Mouse (Mus musculus): ENCODE data around the gene Ntm.

The Ntm gene

DNA sequence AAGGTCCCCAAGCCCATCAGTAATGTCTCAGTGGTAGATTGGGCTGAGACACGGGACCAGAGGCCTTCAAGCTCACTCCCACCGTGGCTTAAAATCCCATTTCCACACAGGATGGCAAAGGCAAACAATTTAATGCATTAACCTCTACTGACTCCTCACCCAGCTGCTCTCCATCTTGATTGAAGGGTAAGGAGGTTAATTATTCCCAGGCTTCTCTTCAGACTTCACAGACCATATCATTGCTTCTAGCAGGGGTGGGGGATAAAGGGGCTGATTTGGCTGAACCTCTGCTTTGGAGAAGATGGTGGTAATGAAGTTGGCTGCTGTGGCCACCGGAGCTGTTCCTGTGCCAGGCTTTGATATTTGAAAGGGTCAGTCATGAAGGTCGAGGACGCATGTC, 754.8 kb downstream of the Ntm start:
- CTCF ChIA-PET: no interaction called here
- POLR2A ChIA-PET: no interaction called here

- ChIA-PET POLR2A (no interaction called here), CTCF (no interaction called here)
Measured at GRCm38 (mm10) chr9:29205680-29206079, 757.3 kb downstream of the Ntm start.

DNA sequence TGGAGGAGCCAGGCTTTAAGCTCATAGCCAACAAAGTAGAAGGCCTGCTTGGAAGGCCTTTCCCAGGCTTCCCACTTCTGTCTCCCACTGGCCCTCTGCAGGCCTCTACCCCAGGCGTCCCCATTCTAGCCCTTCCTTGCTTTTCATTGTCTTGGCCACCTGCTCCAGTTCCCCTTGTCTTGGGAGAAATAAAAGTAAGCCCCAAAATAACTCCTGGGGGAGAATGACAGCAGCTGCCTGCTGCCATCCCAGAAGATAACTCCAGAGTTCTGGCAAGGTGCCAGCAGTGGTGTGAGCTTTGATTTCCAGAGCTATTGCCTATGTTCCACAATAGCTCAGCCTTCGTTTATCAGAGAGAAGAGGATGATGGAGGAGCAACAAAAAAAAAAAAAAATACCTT, 760.7 kb downstream of the Ntm start:
- ChIA-PET POLR2A (no interaction called here), CTCF (interaction anchor here in 2 of 4 experiments (0.6 kb wide), 3 partner anchors 13 to 969 kb away, joined by 3 to 5 read pairs (median 3); no protein-coding TSS in a partner anchor)

- ChIA-PET CTCF (interaction anchor here in 3 of 4 experiments (0.6 to 1.1 kb wide), 3 partner anchors 12 to 384 kb away, joined by 3 read pairs; no protein-coding TSS in a partner anchor), POLR2A (no interaction called here)
Measured at GRCm38 (mm10) chr9:29201163-29202053, 761.5 kb downstream of the Ntm start.

GRCm38 (mm10) chr9:29197046-29197445, 765.9 kb downstream of the Ntm start:
- ChIA-PET CTCF (no interaction called here), POLR2A (no interaction called here)

DNA sequence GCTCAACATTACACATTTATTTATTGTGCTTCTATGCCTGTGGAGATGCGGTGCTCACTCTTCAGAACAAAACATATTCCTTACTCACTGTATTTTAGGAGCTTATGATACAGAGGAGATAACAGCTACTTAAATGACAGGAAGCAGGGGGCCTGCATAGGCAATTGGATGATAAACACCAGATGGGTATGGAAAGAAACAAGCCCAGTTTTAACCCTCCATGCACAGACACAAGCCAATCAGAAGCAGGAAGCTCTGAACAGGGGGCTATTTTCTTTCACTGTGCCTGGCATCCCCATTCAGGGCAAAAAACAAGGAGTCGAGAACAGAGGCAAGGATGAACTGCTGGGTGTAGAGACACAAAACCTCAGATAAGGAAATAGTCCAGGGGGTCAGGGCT, 768.7 kb downstream of the Ntm start:
- POLR2A ChIA-PET: no interaction called here
- CTCF ChIA-PET: no interaction called here

DNA sequence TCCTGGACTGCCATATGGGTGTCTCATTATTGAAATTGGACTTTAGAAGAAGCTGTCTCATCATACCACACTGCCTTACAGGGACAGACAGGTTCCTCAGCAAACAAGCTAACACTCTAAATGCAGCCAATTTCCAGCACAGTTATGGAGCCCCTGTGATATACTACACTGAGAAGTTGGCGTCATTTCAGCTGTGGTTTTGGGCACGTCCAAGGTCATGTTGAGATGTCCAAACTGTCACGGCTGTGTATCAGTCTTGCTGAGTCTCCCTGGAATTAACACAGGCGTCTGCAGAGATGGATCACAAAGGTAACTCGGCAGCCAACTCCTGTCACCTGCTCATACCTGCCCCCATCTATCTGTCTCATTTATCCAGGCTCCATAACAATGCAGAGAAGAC, 779.9 kb downstream of the Ntm start:
- CTCF ChIA-PET: no interaction called here
- POLR2A ChIA-PET: no interaction called here

GRCm38 (mm10) chr9:29181661-29182060, 781.3 kb downstream of the Ntm start:
- ChIA-PET CTCF (no interaction called here), POLR2A (no interaction called here)

DNA sequence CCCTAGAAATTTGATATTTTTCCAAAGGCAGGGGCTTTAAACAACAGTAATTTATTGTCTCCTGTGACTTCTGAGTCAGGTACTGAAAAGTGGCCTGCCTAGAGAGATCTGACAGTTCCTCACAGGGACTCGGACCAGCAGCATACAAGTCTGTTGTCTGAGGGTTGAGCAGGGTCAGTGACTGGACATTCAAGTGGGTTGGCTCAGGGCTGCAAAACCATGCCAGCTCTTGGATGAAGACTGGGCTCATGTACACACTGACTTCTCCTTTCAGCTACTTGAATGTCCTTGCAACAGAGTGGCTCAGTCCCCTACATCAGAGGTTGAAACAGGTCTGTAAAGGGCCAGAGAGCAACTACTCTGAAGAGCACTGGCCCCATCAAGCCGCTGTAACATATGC, 797.2 kb downstream of the Ntm start:
- ChIA-PET POLR2A (no interaction called here), CTCF (no interaction called here)

- POLR2A ChIA-PET: interaction anchor here in 1 of 4 experiments (1.0 kb wide), 1 partner anchor 13 kb away, joined by 3 read pairs; no protein-coding TSS in a partner anchor
- CTCF ChIA-PET: no interaction called here
Measured at GRCm38 (mm10) chr9:29161059-29161642, 801.8 kb downstream of the Ntm start.

DNA sequence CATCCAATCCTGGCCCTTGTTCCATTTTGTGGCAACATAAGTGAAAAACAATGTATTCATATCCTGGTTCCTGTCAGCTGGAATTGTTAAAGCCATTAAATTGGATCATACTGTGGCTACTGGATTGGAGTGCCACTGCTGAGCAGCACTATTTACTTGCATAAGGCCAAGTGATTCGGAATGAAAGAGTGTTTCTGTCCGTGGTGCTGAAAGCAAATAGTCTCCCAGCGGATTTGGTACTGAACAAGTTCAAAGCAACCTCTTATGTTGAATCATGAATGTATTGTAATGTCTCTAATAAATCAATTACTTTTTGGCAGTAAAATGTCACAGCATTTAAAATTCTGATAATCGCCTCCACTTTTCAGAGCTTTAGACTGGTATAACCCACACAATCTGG, 817.0 kb downstream of the Ntm start:
- POLR2A ChIA-PET: no interaction called here
- CTCF ChIA-PET: no interaction called here

GRCm38 (mm10) chr9:29136039-29136438, 826.9 kb downstream of the Ntm start:
- ChIA-PET CTCF (no interaction called here), POLR2A (no interaction called here)

DNA sequence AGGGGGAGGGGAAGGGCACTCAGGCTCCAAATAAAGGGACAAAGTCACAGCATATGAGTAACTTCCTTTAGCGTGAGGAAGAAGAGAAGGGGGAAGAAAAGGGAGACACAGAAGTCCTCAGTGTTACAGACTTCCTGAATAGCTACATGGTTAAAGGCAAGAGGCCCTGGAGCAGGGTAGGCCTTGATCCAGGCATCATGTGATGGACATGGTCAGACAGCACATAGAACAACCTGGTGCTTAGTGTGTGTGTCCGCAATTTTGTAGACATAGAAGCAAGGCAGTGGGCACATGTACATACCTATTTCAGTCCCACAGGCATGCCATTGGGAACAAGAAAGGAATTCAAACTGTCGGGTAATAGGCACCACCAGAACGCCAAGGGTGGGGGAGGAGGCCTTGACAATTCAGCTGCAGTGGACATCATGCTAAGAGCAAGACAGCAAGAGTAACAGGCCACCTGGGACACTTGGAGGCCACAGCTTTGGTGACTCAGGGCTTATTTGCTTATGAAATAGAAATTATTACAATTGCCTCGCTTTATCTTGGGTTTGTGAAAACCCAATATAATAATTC, 832.1 kb downstream of the Ntm start:
- ChIA-PET POLR2A (no interaction called here), CTCF (no interaction called here)

DNA sequence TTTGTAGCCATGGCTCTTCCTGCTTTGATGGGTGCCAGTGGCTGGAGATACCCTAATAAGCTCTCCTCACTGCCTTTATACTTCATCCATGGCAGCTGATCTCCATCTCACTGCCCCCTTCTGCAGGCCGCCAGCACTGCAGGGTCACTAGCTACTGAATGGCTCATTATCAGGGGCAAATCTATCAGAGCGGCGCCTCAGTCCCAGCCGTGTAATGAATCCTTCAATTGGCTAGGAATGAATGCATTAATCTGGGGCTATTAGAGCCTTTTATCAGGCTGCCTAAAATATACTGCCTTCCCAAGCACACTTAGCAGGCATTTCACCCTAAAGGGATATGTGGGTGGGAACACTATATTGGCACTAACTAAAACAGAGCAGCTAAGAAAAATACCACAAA, 832.6 kb downstream of the Ntm start:
- CTCF ChIA-PET: no interaction called here
- POLR2A ChIA-PET: no interaction called here

DNA sequence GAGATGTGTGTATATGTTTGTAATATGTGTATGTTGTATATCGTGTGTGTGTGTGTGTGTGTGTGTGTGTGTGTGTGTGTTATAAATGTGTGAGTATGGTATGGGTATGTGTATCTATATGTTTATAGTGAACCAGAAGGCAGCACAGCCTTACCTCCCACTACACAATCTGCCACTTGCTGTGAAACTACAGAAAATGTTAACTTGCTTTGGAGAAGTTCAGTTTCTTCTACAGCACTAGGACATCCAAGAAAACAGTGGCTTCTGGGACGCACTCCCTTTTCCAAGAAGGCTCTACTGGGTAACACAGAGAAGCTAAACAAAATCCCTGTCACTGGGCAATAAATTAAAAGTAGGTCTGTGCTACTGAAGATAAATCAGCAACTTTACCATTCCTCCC, 834.5 kb downstream of the Ntm start:
- CTCF ChIA-PET: no interaction called here
- POLR2A ChIA-PET: no interaction called here

GRCm38 (mm10) chr9:29124455-29124854, 838.5 kb downstream of the Ntm start:
- CTCF ChIA-PET: no interaction called here

DNA sequence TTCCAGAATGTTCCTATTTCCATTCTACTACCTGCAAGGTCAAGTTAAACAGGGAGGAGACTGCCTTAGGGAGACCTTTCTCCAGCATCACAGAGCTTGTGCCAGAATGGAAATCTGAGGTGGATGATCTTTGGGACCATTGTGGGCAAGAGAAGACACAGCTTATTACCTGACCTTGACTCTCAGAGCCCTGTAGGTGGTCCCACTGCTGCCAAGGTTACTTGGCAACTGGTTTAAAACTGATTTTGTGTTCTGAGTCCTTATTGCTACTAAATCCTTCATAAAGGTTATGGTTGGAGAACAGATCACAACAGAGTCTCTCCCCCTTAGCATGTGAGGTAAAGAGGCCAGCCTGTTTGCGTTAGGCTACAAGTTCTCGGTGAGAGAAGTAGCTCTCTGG, 839.1 kb downstream of the Ntm start:
- CTCF ChIA-PET: no interaction called here
- POLR2A ChIA-PET: no interaction called here

More at GRCm38 (mm10) chr9:29124455-29124854, 838.5 kb downstream of the Ntm start:
- POLR2A ChIA-PET: no interaction called here

GRCm38 (mm10) chr9:29117561-29118112, 845.3 kb downstream of the Ntm start:
- CTCF ChIA-PET: no interaction called here
- POLR2A ChIA-PET: no interaction called here

GRCm38 (mm10) chr9:29115337-29115736, 847.6 kb downstream of the Ntm start:
- ChIA-PET CTCF (no interaction called here), POLR2A (no interaction called here)

DNA sequence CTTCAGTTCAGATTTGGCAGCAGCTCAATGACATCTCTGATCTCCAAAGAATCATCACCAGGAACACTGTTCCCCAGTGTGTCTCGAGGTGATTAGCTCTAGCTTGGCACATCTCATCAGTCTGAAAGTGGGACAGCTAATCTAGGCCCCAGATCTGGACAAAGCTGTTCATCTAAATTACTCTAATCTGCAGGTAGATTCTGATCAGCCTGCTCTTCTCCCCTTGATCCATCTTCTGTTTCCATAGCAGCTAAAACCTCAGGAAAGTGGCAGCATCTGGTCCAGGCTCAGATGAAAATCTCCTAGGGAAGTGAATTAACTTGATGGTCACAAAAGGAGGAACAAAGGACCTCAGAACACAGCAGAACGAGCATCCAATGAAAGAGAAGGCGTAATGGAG, 856.2 kb downstream of the Ntm start:
- ChIA-PET POLR2A (no interaction called here), CTCF (interaction anchor here in 1 of 4 experiments (0.6 kb wide), 1 partner anchor 836 kb away, joined by 3 read pairs; no protein-coding TSS in a partner anchor)

DNA sequence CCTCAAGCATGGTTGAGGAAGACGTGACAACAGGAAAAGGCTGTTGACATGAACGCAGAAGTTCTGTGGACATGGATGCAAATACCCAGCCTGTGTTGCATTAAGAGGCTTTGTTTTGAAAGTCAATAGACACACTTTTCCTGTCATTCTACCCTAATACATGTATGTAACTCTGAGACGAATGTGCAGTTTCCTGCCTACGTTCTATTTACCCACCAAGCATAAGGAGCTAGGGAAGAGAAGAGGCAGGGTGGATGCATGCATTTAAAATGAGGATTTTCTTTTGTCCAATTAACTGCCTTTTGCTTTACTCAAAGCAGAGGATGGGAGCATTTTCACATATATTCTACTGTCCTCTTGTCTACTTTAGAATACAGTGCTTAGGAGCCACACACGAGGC, 858.5 kb downstream of the Ntm start:
- ChIA-PET CTCF (no interaction called here), POLR2A (interaction anchor here in 1 of 4 experiments (0.7 kb wide), 1 partner anchor 64 kb away, joined by 4 read pairs; no protein-coding TSS in a partner anchor)
